8 mouse cellular contexts compared by ENCODE assay signal in genomic region chr2:155929531-155930442, GRCm38 (mm10). TPM values are rescaled to one million over a fixed set of nuclear protein-coding genes. Genes with fewer than 3 reads are reported as not detected.
A peak's percentile ranks its signal among the peaks of the same experiment; 100 is the strongest.
DNase-seq lines count a peak whose midpoint lies in the region; ATAC-seq and TF ChIP-seq lines count a peak whose summit lies in the region.

TSS of gene Uqcc1 (minus strand) at chr2:155930310.

- H3K4me3 ChIP-seq in cortical plate, adult 2 months (ENCODE audit: insufficient read depth, low read length), result peak within 1 kb of the TSS; percentile 58

- peak; percentile 77 for TF ChIP-seq POLR2A in cortical plate, adult 2 months (IDR thresholded peaks at IDR 0.05; ENCODE audit: extremely low read depth, insufficient read depth, low read length)

- DNase-seq in gastrocnemius, postnatal 10 days, result peak; percentile 86
- peak; percentile 97 for DNase-seq in induced T-regulatory cell, adult 2 months (ENCODE audit: low read depth)
- DNase-seq in left cerebral cortex, adult 9 months (ENCODE audit: low spot score in 2 of 2), result peak; percentile 92 to 96
- DNase-seq in right cerebral cortex, postnatal 14 days, result peak; percentile 93
- DNase-seq in urinary bladder, postnatal 36 days (ENCODE audit: low spot score in 2 of 2), result peak; percentile 88 to 91

- peaks cover 2% of the 10 kb centered on the region; the same call in 1 of the 2 replicates for H3K4me1 ChIP-seq in cortical plate, adult 2 months (ENCODE audit: control insufficient read depth, insufficient read depth, low read length)

- no peak for TF ChIP-seq CTCF in cortical plate, adult 2 months (IDR thresholded peaks at IDR 0.05; ENCODE audit: extremely low read depth, insufficient read depth, low read length)

- H3K27ac ChIP-seq in cortical plate, adult 2 months (ENCODE audit: insufficient read depth, low read length), result peak within 1 kb of the TSS; percentile 61

- ATAC-seq in activated CD4-positive, CD25-positive, alpha-beta regulatory T cell, adult 4 months, result peak; percentile 93
- peak; percentile 97 for ATAC-seq in megakaryocyte progenitor cell, adult 5-6 weeks (replicated peaks; ENCODE audit: poor library complexity)

RNA-seq across cellular contexts. Expression of gene Uqcc1, which starts in this region (rescaled TPM):
- 10 to 100 TPM; 23.1 to 34.2 TPM for polyA plus RNA-seq in activated CD4-positive, CD25-positive, alpha-beta regulatory T cell, adult 4 months (2017; shearing (Covaris generic))
- polyA plus RNA-seq in cortical plate, adult 2 months (2012; rRNA removed), result 54.9 and 60.4 TPM in 2 replicates
- 100 to 1,000 TPM in 1 of 2 experiments, 10 to 100 TPM in 1; 92.3 to 108 TPM for total RNA-seq in gastrocnemius, postnatal 10 days (2021)
- 39.6 and 40.4 TPM in 2 replicates for total RNA-seq in megakaryocyte progenitor cell, adult 5-6 weeks (2015)
- 51.5 and 55.1 TPM in 2 replicates for total RNA-seq in megakaryocyte progenitor cell, adult 5-6 weeks (2017)

Comparison
In these comparisons a context has a peak if more than half of its experiments do, and no peak if none do; other contexts are left out.
1. Peak in every context shown above with its lines: DNase-seq, ATAC-seq, H3K4me3 ChIP-seq and H3K27ac ChIP-seq.